ENCODE assay signal across 8 mouse cellular contexts in the genomic region with DNA sequence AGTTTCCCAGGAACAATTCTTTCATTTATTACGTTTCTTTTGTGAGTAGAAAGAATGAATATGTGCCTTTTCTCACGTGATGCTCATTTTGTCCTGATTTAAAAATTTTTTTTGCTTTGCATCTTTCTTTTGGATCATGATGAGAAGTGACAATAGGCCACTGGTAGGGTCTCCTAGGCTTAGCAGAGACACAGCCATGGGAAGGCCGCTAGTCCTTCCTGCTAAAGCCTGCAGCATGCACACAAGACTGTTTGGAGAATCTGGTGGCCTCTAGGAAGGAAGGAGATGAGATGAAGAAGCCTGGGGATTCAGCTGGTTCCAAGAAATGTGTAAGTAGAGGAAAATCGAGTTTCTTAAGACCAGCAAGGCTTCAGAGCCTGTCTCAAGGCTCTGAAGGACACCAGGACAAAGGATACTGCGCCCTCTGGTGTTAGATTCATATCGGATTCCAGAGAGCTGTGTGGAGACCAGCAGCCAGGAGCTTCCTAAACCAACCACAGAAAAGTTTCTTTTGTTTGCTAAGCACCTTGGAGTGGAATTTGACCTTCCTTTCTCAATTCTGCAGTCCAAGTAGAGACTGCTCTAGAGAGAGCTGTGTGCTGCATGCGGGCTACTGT.
DNase-seq lines count a peak whose midpoint lies in the region; ATAC-seq and TF ChIP-seq lines count a peak whose summit lies in the region.

No protein-coding gene starts in this region.

- 31% methylated on average over 7 of the region's 7 CpGs for WGBS in embryonic facial prominence, embryonic 10.5 days
- 29% methylated on average over 7 of the region's 7 CpGs for WGBS in heart, embryonic 10.5 days
- 32% methylated on average over 7 of the region's 7 CpGs for WGBS in kidney, embryonic 14.5 days
- 27% methylated on average over 7 of the region's 7 CpGs for WGBS in limb, embryonic 14.5 days
- WGBS in neural tube, embryonic 11.5 days, result 31% methylated on average over 7 of the region's 7 CpGs

- H3K27me3 ChIP-seq in embryonic facial prominence, embryonic 10.5 days (replicated peaks; ENCODE audit: low read depth, poor library complexity, severe bottlenecking), result peaks cover 69% of the 10 kb centered on the region
- peaks cover 17% of the 10 kb centered on the region; the same call in 1 of the 2 replicates for H3K27me3 ChIP-seq in heart, embryonic 10.5 days (ENCODE audit: insufficient read depth, poor library complexity, severe bottlenecking)
- H3K27me3 ChIP-seq in kidney, embryonic 14.5 days (ENCODE audit: control insufficient read depth, insufficient read depth, low read length), result peaks cover 16% of the 10 kb centered on the region; the same call in 1 of the 2 replicates
- H3K27me3 ChIP-seq in limb, embryonic 14.5 days (ENCODE audit: control insufficient read depth, insufficient read depth, low read length), result no peaks in the 10 kb centered on the region
- H3K27me3 ChIP-seq in neural tube, embryonic 11.5 days (ENCODE audit: control insufficient read depth, insufficient read depth, low read length), result peaks cover 13% of the 10 kb centered on the region

- peaks cover 45% of the 10 kb centered on the region for H3K4me1 ChIP-seq in embryonic facial prominence, embryonic 10.5 days
- H3K4me1 ChIP-seq in heart, embryonic 10.5 days, result peaks cover 23% of the 10 kb centered on the region
- H3K4me1 ChIP-seq in kidney, embryonic 14.5 days (ENCODE audit: control insufficient read depth, insufficient read depth, low read length), result no peaks in the 10 kb centered on the region
- peaks cover 38% of the 10 kb centered on the region for H3K4me1 ChIP-seq in limb, embryonic 14.5 days (ENCODE audit: control insufficient read depth, insufficient read depth, low read length)
- H3K4me1 ChIP-seq in neural tube, embryonic 11.5 days (ENCODE audit: control insufficient read depth, insufficient read depth, low read length), result peaks cover 10% of the 10 kb centered on the region; the same call in 1 of the 2 replicates

- DNase-seq in 3T3-L1 (ENCODE audit: low read depth, low spot score), result peak; percentile 91
- DNase-seq in adrenal gland, adult 8-10 months, result peak; percentile 62
- peak; percentile 75 for DNase-seq in embryonic facial prominence, embryonic 10.5 days (ENCODE audit: low spot score)
- no peak for DNase-seq in heart, embryonic 10.5 days (ENCODE audit: low spot score)
- peak; percentile 91 for DNase-seq in limb, embryonic 14.5 days (ENCODE audit: low spot score)
- peak; percentile 76 for DNase-seq in neural tube, embryonic 11.5 days (ENCODE audit: low spot score)
- DNase-seq in urinary bladder, postnatal 25 days (ENCODE audit: low spot score), result peak; percentile 72

- H3K9ac ChIP-seq in kidney, embryonic 14.5 days (ENCODE audit: low read depth, low read length), result no peak overlapping the region
- no peak overlapping the region for H3K9ac ChIP-seq in limb, embryonic 14.5 days (ENCODE audit: low read depth, low read length, severe bottlenecking)
- no peak overlapping the region for H3K9ac ChIP-seq in neural tube, embryonic 11.5 days (ENCODE audit: low read length)

- no peak overlapping the region for H3K4me2 ChIP-seq in kidney, embryonic 14.5 days (replicated peaks; ENCODE audit: low read depth, low read length)
- no peak overlapping the region for H3K4me2 ChIP-seq in limb, embryonic 14.5 days (replicated peaks; ENCODE audit: low read depth, low read length, severe bottlenecking)
- no peak overlapping the region for H3K4me2 ChIP-seq in neural tube, embryonic 11.5 days (ENCODE audit: low read depth)

- no peak overlapping the region; the same call in 1 of the 2 replicates for H3K27ac ChIP-seq in embryonic facial prominence, embryonic 10.5 days (replicated peaks)
- peak overlapping the region; percentile 77 for H3K27ac ChIP-seq in heart, embryonic 10.5 days
- H3K27ac ChIP-seq in kidney, embryonic 14.5 days (ENCODE audit: low read depth, low read length), result no peak overlapping the region
- 0 out of 2 replicates have a peak overlapping the region, but pooled peaks have one; percentile 48 for H3K27ac ChIP-seq in limb, embryonic 14.5 days (replicated peaks; ENCODE audit: low read depth, low read length)
- no peak overlapping the region for H3K27ac ChIP-seq in neural tube, embryonic 11.5 days (ENCODE audit: low read depth, low read length)

- no peak for TF ChIP-seq POLR2A in limb, embryonic 14.5 days (IDR thresholded peaks at IDR 0.05; ENCODE audit: borderline replicate concordance, extremely low read depth, insufficient read depth, insufficient read length)

- no peaks in the 10 kb centered on the region for H3K9me3 ChIP-seq in embryonic facial prominence, embryonic 10.5 days
- H3K9me3 ChIP-seq in heart, embryonic 10.5 days, result no peaks in the 10 kb centered on the region
- no peaks in the 10 kb centered on the region for H3K9me3 ChIP-seq in kidney, embryonic 14.5 days (ENCODE audit: control insufficient read depth, low read length)
- H3K9me3 ChIP-seq in limb, embryonic 14.5 days (ENCODE audit: control insufficient read depth, low read length), result no peaks in the 10 kb centered on the region
- H3K9me3 ChIP-seq in neural tube, embryonic 11.5 days (ENCODE audit: control insufficient read depth, low read length), result no peaks in the 10 kb centered on the region

- no peaks in the 10 kb centered on the region for H3K36me3 ChIP-seq in embryonic facial prominence, embryonic 10.5 days (replicated peaks)
- H3K36me3 ChIP-seq in heart, embryonic 10.5 days, result no peaks in the 10 kb centered on the region
- no peaks in the 10 kb centered on the region for H3K36me3 ChIP-seq in kidney, embryonic 14.5 days (ENCODE audit: control insufficient read depth, insufficient read depth, low read length)
- no peaks in the 10 kb centered on the region for H3K36me3 ChIP-seq in limb, embryonic 14.5 days (ENCODE audit: control insufficient read depth, insufficient read depth, low read length)
- H3K36me3 ChIP-seq in neural tube, embryonic 11.5 days (ENCODE audit: control insufficient read depth, insufficient read depth, low read length), result no peaks in the 10 kb centered on the region

- H3K4me3 ChIP-seq in embryonic facial prominence, embryonic 10.5 days, result no peak overlapping the region
- H3K4me3 ChIP-seq in heart, embryonic 10.5 days, result no peak overlapping the region
- no peak overlapping the region for H3K4me3 ChIP-seq in kidney, embryonic 14.5 days (ENCODE audit: low read length)
- no peak overlapping the region for H3K4me3 ChIP-seq in limb, embryonic 14.5 days (replicated peaks; ENCODE audit: low read length)
- H3K4me3 ChIP-seq in neural tube, embryonic 11.5 days (ENCODE audit: low read depth, low read length), result no peak overlapping the region

- ATAC-seq in kidney, embryonic 14.5 days (ENCODE audit: low FRiP score, low TSS enrichment), result peak; percentile 81
- peak; percentile 53; the same call in 1 of the 2 replicates for ATAC-seq in limb, embryonic 14.5 days (ENCODE audit: low FRiP score, low read depth)
- peak; percentile 77; the same call in 1 of the 2 replicates for ATAC-seq in neural tube, embryonic 11.5 days (ENCODE audit: insufficient read depth, low FRiP score, low TSS enrichment)

Comparison
In these comparisons a context has a peak if more than half of its experiments do, and no peak if none do; other contexts are left out.
1. H3K27ac ChIP-seq: peak in heart, embryonic 10.5 days (single experiment) and limb, embryonic 14.5 days (single experiment); none in embryonic facial prominence, embryonic 10.5 days (single experiment), kidney, embryonic 14.5 days (single experiment) and neural tube, embryonic 11.5 days (single experiment).
2. Peak in every context shown above with its lines, with median percentiles within 50 percentile points of each other: ATAC-seq.